Mouse (Mus musculus) embryonic fibroblast, embryonic 13.5 days (primary cell): ENCODE measurements around the gene Zfp429.

Source experiments
- CTCF ChIP-seq: IDR thresholded peaks from 2 replicates; pipeline ENCODE4 v1.5.1; 2011; ENCODE audit warnings: mild to moderate bottlenecking, control low read depth, low read length, moderate library complexity, borderline replicate concordance; ENCODE audit not compliant: insufficient read depth
- POLR2A ChIP-seq: IDR thresholded peaks from 2 replicates; pipeline ENCODE4 v1.6.1; 2011; ENCODE audit warnings: low read depth, mild to moderate bottlenecking, control low read depth, low read length, moderate library complexity

DNA sequence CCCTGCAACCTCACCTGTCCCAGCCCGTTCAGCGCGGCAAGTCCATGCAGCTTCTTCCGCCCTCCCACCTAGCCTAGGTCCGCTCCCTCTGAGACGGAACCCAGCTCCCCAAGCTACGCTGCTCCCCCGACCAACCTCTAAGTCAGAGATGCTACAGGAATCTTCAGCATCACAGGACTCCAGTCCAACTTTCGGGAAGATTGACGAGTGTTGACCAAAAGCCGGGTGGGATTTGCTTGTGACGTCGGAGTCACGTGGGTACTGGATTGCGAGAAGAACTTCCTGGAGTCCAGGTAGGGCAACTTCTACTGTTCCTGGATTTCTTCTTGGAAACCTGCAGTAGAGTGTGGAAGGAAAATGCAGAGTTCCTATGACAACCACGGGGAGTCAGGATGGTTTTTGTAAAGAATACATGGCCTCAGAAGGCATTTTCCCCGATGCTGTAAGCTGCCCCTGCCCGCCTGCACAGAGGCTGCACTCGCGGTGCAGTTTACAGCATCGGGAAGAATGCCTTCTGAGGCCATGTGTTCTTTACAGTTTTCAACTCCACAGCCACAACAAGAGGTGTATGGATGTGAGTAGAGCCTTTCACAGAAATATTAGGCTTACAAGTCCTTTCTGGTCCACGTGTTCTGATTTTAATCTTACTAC is 21.7 kb upstream of the Zfp429 start, which contains the start of gene Zfp459:
- TF ChIP-seq CTCF (no peak), POLR2A (no peak)
